Mouse (Mus musculus) brain, embryonic 14.5 days (tissue): ENCODE results near the gene Olfr955.

Experiments used
- CTCF ChIP-seq: fragments of 200-500 bp; IDR thresholded peaks from 2 replicates; pipeline ENCODE4 v1.5.1; 2012; ENCODE audit warnings: inconsistent platforms, mild to moderate bottlenecking, moderate library complexity, borderline replicate concordance; ENCODE audit not compliant: insufficient read depth, insufficient read length; ENCODE audit errors: extremely low read depth
- POLR2A ChIP-seq: fragments of 200-500 bp; IDR thresholded peaks from 2 replicates; pipeline ENCODE4 v1.6.1; 2012; ENCODE audit warnings: mild to moderate bottlenecking, inconsistent platforms, borderline replicate concordance; ENCODE audit not compliant: poor library complexity, insufficient read depth, insufficient read length, severe bottlenecking; ENCODE audit errors: extremely low read depth

DNA sequence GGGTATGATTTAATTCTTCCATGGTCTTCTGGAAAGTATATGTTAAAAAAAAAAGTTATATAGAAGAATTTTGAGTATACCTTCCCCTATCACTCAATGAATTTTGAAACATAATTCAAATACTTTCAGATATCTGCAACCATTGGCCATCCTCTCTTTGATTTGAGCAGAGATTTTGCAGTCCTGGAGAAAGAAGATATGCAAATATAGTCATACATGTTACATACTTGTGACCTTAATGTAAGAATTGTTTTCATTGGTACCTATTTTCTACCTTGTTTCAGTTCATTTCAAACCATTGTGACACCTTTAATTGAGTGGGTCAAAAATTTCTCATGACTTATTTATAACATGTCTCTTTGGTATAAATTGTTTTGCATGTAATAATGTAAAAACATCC, 44.7 kb downstream of the Olfr955 start, which contains the start of gene Olfr952:
- TF ChIP-seq POLR2A = no peak
- TF ChIP-seq CTCF = no peak
